Mouse (Mus musculus) embryo, embryonic 10.5 days (tissue): Measurements from ENCODE around the gene Runx3.

Source experiments
- DNase-seq: peaks from one replicate; pipeline ENCODE4 v3.0.0-alpha.2; 2015; ENCODE audit warnings: low spot score

The Runx3 gene

GRCm38 (mm10) chr4:135151111-135151987, 30.9 kb downstream of the Runx3 start:
- DNase-seq, result no peak

DNA sequence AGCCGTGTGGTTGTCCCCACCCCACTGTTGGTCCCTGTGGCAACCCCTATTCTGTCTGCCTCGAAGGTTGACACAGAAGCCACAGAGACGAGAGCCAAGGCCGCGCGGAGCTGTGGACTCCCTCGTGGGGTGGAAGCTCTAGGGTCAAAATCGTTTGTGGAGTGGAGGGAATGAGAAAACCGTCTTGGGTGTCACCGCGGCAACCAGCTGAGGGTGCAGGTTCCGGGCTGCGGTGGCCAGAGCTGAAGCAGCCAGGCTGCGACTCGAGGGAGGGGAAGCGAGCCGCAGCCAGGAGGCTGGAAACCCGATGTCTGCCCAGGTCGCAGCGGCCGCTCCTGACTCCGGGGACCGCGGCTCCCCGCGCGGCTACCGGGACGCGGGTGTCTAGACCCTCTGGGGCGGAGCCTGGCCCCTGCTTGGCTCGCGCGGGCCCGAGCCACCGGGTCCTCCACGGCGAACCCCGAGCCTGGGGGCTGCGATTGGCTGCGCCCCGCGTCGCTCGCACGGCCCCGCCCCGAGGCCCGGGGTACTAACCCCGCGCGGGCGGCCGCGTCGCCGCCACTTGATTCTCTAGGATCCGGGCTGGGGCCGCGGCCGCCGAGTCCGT, 31.6 kb downstream of the Runx3 start:
- DNase-seq, result no peak

DNA sequence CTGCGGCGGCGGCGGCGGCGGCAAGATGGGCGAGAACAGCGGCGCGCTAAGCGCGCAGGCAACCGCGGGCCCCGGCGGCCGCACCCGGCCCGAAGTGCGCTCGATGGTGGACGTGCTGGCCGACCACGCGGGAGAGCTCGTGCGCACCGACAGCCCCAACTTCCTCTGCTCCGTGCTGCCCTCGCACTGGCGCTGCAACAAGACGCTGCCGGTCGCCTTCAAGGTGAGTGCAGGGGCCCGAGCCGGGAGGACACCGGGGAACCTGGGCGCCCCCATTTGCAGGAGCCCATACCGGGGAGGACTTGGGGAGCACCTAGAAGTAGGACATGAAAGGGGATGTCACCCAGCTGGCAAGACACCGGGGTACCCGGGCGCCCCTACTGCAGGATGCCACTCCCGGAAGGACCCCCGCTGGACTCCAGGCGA, 32.4 kb downstream of the Runx3 start:
- no peak for DNase-seq

DNA sequence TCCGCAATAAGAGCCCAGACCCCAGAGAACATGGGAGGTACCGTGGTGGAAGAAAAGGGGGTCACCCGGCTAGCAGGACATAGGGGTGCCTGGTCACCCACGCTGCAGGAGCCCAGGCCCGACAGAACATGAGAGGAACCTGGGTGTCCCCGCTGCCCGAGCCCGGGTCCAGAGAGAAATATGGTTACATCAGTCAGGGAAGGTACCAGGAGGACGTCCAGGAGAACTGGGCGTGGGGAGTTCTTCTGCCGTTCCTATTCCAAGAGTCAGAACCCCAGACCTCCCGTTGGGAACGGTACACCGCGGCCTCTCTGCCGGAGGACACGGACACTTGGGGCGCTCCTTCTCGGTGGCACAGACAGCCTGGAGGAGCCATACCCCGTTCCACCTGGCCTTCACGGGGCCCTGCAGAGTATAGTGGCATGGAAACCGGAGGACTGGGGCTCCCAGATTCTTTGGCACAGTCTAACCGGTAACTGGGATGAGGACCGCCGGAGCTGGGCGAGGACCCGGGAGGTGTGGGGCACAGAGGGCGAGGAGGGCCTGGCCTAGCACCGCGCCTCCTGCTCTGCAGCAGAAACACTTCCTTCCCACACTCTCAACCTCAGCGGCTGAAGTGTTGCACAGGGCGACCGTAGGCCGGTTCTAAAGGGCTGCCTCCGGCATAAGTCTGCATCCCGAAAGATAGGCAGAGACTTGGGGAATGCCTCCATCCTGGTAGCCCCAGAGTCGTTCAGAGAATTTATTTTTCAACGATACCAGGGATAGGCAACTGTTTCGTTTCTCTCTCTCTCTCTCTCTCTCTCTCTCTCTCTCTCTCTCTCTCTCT, 33.0 kb downstream of the Runx3 start:
- DNase-seq, result peak; percentile 61

DNA sequence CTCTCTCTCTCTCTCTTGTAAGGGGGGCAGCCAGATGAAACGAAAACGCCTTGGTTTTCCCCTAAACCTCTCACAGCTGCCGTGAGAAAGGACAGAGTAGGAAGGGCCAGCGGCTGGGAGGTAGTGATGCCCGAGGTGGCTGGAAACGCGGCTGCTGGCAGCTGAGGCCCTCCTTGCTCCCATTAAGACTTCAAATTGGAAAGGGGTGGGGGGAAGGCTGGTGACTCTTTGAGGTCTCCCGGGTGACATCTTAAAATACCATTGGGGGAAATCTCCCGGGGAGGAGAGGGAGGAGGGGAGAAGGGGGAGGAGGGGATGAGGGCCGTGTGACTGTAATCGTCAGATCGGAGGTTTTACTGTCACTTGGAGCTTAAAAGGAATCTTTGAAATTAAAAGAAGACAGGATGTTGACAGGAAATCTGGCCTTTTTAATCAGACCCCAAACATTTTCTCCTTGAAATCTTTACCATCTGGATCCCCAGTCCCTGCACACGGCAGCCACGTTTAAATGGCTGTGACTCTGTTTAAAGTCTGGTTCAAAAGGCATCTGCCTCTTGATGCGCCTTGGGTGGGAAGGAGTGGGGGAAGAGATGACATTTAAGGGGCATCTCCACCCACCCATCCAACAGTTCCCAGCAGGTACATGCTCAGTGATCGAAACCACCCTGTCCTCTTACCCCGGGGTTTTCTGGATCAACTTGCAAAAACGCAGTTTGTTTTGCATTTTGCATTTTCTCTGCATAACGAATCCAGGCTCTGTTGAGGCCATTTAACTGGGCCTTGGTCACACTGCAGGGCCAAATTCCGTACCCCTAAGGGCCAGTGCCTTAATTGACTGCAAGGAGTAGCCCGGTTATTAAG, 33.9 kb downstream of the Runx3 start:
- peak; percentile 60 for DNase-seq

GRCm38 (mm10) chr4:135155106-135155800, 34.8 kb downstream of the Runx3 start:
- peak; percentile 29 for DNase-seq

- peak; percentile 28 for DNase-seq
These were observed 35.5 kb downstream of the Runx3 start for GRCm38 (mm10) chr4:135155805-135156469.

DNA sequence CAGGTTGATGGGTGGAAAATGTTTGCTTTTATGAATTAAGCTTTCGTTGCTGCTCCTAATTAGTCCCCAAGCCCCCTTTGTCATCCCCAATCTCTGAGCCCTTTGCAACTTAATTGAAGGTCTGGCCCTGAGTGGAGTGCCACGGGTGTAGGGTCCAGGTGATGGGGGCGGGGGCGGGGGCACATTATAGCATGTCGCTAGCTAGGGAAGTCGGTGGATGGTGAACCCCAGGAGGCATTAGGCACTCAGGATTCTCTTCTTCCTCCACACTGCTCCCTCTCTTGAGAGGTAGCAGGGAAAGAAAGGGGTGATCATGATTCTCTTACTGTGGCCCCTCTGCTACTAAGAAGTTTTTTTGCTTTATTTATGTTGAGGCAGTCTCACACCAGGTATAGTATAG, 36.1 kb downstream of the Runx3 start:
- DNase-seq, result no peak

GRCm38 (mm10) chr4:135157329-135157728, 36.9 kb downstream of the Runx3 start:
- no peak for DNase-seq

- DNase-seq, result peak; percentile 46
These were observed 38.4 kb downstream of the Runx3 start for GRCm38 (mm10) chr4:135158724-135159409.

DNA sequence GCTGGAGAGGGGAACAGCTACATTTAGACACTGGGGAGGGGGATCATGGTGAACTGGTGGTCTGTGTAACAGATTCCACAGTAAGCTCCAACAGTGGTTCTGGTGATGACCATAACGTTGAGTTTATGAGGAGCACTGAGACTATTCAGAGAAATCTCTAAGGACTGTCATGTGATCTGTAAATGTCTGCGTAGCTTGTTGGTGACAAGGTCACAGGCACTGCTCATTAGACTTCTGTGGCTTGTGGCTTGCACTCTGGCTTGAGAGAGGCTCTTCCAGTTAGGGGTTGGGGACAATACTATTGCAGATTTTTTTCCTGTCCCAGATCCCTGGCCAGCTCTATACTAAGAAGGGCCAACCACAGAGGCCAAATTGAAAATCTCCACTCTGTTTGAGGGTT, 39.2 kb downstream of the Runx3 start:
- DNase-seq, result no peak

GRCm38 (mm10) chr4:135160168-135160567, 39.7 kb downstream of the Runx3 start:
- no peak for DNase-seq

GRCm38 (mm10) chr4:135161441-135161840, 41.0 kb downstream of the Runx3 start:
- no peak for DNase-seq

DNA sequence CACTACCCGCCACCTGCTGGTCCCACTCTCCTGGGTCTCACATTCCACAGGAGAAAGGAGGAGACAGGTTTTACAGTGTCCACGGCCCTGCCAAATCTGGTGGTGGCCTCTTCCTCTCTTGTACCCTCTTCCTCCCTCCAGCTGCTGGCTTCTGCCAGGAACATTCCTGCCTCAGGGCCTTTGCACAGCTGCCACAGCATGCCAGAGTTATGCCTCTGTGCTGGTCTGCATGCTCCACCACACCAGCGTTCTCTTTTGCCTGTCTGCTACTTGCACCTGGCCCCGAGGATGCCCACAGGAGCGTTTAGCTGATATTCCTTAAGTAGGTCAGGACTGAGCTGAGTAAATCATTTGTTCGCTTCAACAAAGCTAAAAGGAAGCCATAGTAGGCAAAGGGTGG, 45.3 kb downstream of the Runx3 start:
- no peak for DNase-seq

GRCm38 (mm10) chr4:135166413-135167225, 46.2 kb downstream of the Runx3 start:
- peak; percentile 66 for DNase-seq

GRCm38 (mm10) chr4:135167816-135168527, 47.5 kb downstream of the Runx3 start:
- DNase-seq, result no peak

DNA sequence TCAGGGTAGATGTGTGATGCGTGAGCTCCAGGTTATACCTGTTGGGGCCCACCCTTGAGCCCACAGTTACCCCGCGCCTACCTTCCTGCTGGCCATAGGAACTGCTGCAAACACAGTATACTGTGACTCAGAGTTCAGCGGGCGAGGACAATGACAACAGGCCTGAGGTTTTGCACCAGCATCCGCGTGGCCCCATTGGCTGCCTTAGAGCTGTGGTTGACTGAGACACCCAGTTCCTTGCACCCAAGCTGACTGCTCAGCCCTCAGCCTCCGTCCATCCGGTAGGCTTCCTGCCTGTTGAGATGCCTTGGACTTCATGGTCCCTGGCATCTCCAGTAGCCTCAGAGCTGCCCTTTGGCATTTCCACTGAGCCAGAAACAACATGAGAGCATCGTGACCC, 48.6 kb downstream of the Runx3 start:
- DNase-seq, result no peak

GRCm38 (mm10) chr4:135169501-135169900, 49.0 kb downstream of the Runx3 start:
- no peak for DNase-seq
